In genomic region chr14:27066171-27066929, GRCm38 (mm10) we compare ENCODE assay signal across 7 mouse cellular contexts. TPM values are rescaled to one million over a fixed set of nuclear protein-coding genes. Genes with fewer than 3 reads are reported as not detected.
DNase-seq lines count a peak whose midpoint lies in the region; ATAC-seq lines count a peak whose summit lies in the region.

No protein-coding gene starts in this region.

- H3K27ac ChIP-seq in brown adipose tissue, adult 24 weeks (replicated peaks; ENCODE audit: low read depth, low read length) = peak overlapping the region; percentile 61
- peak overlapping the region; percentile 79 for H3K27ac ChIP-seq in forebrain, embryonic 10.5 days
- peak overlapping the region; percentile 72 for H3K27ac ChIP-seq in hindbrain, embryonic 12.5 days

- peaks cover 19% of the 10 kb centered on the region; the same call in 1 of the 2 replicates for H3K4me1 ChIP-seq in brown adipose tissue, adult 24 weeks (ENCODE audit: control insufficient read depth, insufficient read depth, insufficient read length, low read length)
- peaks cover 87% of the 10 kb centered on the region for H3K4me1 ChIP-seq in forebrain, embryonic 10.5 days
- H3K4me1 ChIP-seq in hindbrain, embryonic 12.5 days = peaks cover 65% of the 10 kb centered on the region

- H3K4me2 ChIP-seq in hindbrain, embryonic 12.5 days (replicated peaks) = peak overlapping the region; percentile 30

- no peak overlapping the region for H3K4me3 ChIP-seq in brown adipose tissue, adult 24 weeks (ENCODE audit: insufficient read depth, low read depth, low read length)
- peak overlapping the region; percentile 27; the same call in 1 of the 2 replicates for H3K4me3 ChIP-seq in forebrain, embryonic 10.5 days
- H3K4me3 ChIP-seq in hindbrain, embryonic 12.5 days = no peak overlapping the region

- 2% methylated on average over 9 of the region's 9 CpGs for WGBS in forebrain, embryonic 10.5 days
- WGBS in hindbrain, embryonic 12.5 days = 4% methylated on average over 9 of the region's 9 CpGs

- DNase-seq in forebrain, embryonic 10.5 days (ENCODE audit: extremely low spot score, low spot score) = peak; percentile 86
- no peak for DNase-seq in cerebellum, postnatal 4 days (ENCODE audit: low spot score in 2 of 2)
- no peak for DNase-seq in right cerebral cortex, postnatal 25 days
- no peak for DNase-seq in right cerebral cortex, adult 2 months (ENCODE audit: low spot score in 2 of 2)

- peak; percentile 80 for ATAC-seq in hindbrain, embryonic 12.5 days (ENCODE audit: low FRiP score)
- peak; percentile 55; the same call in 1 of the 2 replicates for ATAC-seq in megakaryocyte progenitor cell, adult 5-6 weeks (replicated peaks; ENCODE audit: poor library complexity)

- H3K27me3 ChIP-seq in forebrain, embryonic 10.5 days (ENCODE audit: poor library complexity, severe bottlenecking) = peaks cover 55% of the 10 kb centered on the region
- H3K27me3 ChIP-seq in hindbrain, embryonic 12.5 days = no peaks in the 10 kb centered on the region; the same call in 1 of the 2 replicates

- H3K36me3 ChIP-seq in forebrain, embryonic 10.5 days (replicated peaks) = peaks cover 9% of the 10 kb centered on the region
- H3K36me3 ChIP-seq in hindbrain, embryonic 12.5 days = no peaks in the 10 kb centered on the region

- no peak overlapping the region; the same call in 1 of the 2 replicates for H3K9ac ChIP-seq in hindbrain, embryonic 12.5 days

- 0 out of 2 replicates have a peak, but pooled peaks cover 2% of the 10 kb centered on the region for H3K9me3 ChIP-seq in forebrain, embryonic 10.5 days
- no peaks in the 10 kb centered on the region for H3K9me3 ChIP-seq in hindbrain, embryonic 12.5 days (replicated peaks)

RNA-seq across cellular contexts. Expression of gene Il17rd, which starts 27.6 kb away (rescaled TPM):
- polyA plus RNA-seq in brown adipose tissue, adult 24 weeks (2012; ENCODE audit: insufficient read depth, insufficient read length, missing spikeins) = 0.67 and 0.79 TPM in 2 replicates
- 7.4 and 9.6 TPM in 2 replicates for polyA plus RNA-seq in forebrain, embryonic 10.5 days (2016; fragmentation: Nextera tagmentation; extraction: Ambion mirVana)
- polyA plus RNA-seq in hindbrain, embryonic 12.5 days (2016; fragmentation: Nextera tagmentation; extraction: Ambion mirVana) = 7.6 and 8.6 TPM in 2 replicates
- not detected in 2 replicates for total RNA-seq in megakaryocyte progenitor cell, adult 5-6 weeks (2015)
- not detected in 2 replicates for total RNA-seq in megakaryocyte progenitor cell, adult 5-6 weeks (2017)

RNA-seq across cellular contexts. Expression of gene Arhgef3, which starts 48.3 kb away (rescaled TPM):
- polyA plus RNA-seq in brown adipose tissue, adult 24 weeks (2012; ENCODE audit: insufficient read depth, insufficient read length, missing spikeins) = 8.0 and 8.9 TPM in 2 replicates
- 1.6 and 2.4 TPM in 2 replicates for polyA plus RNA-seq in forebrain, embryonic 10.5 days (2016; fragmentation: Nextera tagmentation; extraction: Ambion mirVana)
- 6.6 and 7.6 TPM in 2 replicates for polyA plus RNA-seq in hindbrain, embryonic 12.5 days (2016; fragmentation: Nextera tagmentation; extraction: Ambion mirVana)
- 11.0 and 13.8 TPM in 2 replicates for total RNA-seq in megakaryocyte progenitor cell, adult 5-6 weeks (2015)
- 15.5 and 18.0 TPM in 2 replicates for total RNA-seq in megakaryocyte progenitor cell, adult 5-6 weeks (2017)
